Mouse (Mus musculus) CH12.LX (cell line): ENCODE measurements at regions not wholly inside any gene's neighbourhood (a gene's known extent, or its start where the extent isn't known, plus 50 kb on each side); places are given as distances from the start of the nearest gene placed in this dataset.
A peak's percentile ranks its signal among the peaks of the same experiment; 100 is the strongest.

ENCODE experiments used
- DNase-seq: peaks from one replicate; pipeline ENCODE4 v3.0.0-alpha.2; 2013; ENCODE audit errors: extremely low read depth
- H3K27ac ChIP-seq: 2 replicates; pipeline ENCODE4 v1.5.1; 2012; ENCODE audit warnings: low read depth, mild to moderate bottlenecking, control low read depth, moderate library complexity; ENCODE audit not compliant: insufficient read depth
- H3K27me3 ChIP-seq: replicated peaks from 2 replicates; pipeline ENCODE3; 2012; ENCODE audit warnings: inconsistent platforms
- H3K36me3 ChIP-seq, 2 experiments: replicated peaks in 1 of 2; 2 replicates each; pipeline versions ENCODE3 to v1.6.1; 2012; ENCODE audit warnings: inconsistent platforms in 1 of 2, low read length in 1 of 2, mild to moderate bottlenecking in 1 of 2, mixed read lengths in 1 of 2, moderate library complexity in 1 of 2; ENCODE audit not compliant: control insufficient read depth in 1 of 2, insufficient read depth in 1 of 2
- H3K4me1 ChIP-seq, 2 experiments: 2 replicates each; pipeline ENCODE4 v1.6.1; 2012; ENCODE audit warnings: inconsistent platforms in 1 of 2, moderate library complexity in 1 of 2; ENCODE audit not compliant: insufficient read depth in 2 of 2, control insufficient read depth in 1 of 2
- H3K4me2 ChIP-seq: 2 replicates; pipeline ENCODE4 v1.6.1; 2012; ENCODE audit warnings: low read depth, mild to moderate bottlenecking, control low read depth; ENCODE audit not compliant: poor library complexity, insufficient read depth, severe bottlenecking
- H3K4me3 ChIP-seq, 3 experiments: fragments of 150-350 bp in 1 of 3; sonication (generic) in 1 of 3; replicated peaks in 1 of 3; 2 replicates each; pipeline versions ENCODE3 to v1.5.1; 2011 to 2012; ENCODE audit warnings: low read depth in 2 of 3, low read length in 2 of 3, mild to moderate bottlenecking in 2 of 3, moderate library complexity in 2 of 3, control low read depth in 1 of 3, improper control_type of control experiment in 1 of 3, inconsistent platforms in 1 of 3, mixed read lengths in 1 of 3; ENCODE audit not compliant: poor library complexity in 1 of 3
- H3K79me2 ChIP-seq: replicated peaks from 2 replicates; pipeline ENCODE4 v1.6.1; 2012; ENCODE audit warnings: mild to moderate bottlenecking, moderate library complexity; ENCODE audit not compliant: control insufficient read depth, poor library complexity, insufficient read depth, severe bottlenecking; ENCODE audit errors: extremely low read depth
- H3K9ac ChIP-seq: 2 replicates; pipeline ENCODE4 v1.6.1; 2012; ENCODE audit warnings: low read depth, mild to moderate bottlenecking, control low read depth, moderate library complexity; ENCODE audit not compliant: insufficient read depth
- H3K9me3 ChIP-seq: replicated peaks from 2 replicates; pipeline ENCODE3; 2012; ENCODE audit warnings: low read length, inconsistent platforms, mixed read lengths
- BHLHE40 ChIP-seq: IDR thresholded peaks from 2 replicates; pipeline ENCODE4 v1.6.1; 2011; ENCODE audit warnings: mild to moderate bottlenecking, low read depth, low read length, improper control_type of control experiment
- CTCF ChIP-seq, 2 experiments: IDR thresholded peaks in 1 of 2; conservative IDR thresholded peaks in 1 of 2; 2 replicates each; pipeline ENCODE4 v1.5.1; 2011 to 2012; ENCODE audit warnings: low read depth in 2 of 2, low read length in 2 of 2, improper control_type of control experiment in 1 of 2, inconsistent platforms in 1 of 2, mild to moderate bottlenecking in 1 of 2, moderate library complexity in 1 of 2
- E2F4 ChIP-seq: IDR thresholded peaks from 2 replicates; pipeline ENCODE4 v1.6.1; 2011; ENCODE audit warnings: low read depth, low read length, improper control_type of control experiment; ENCODE audit not compliant: insufficient replicate concordance
- EP300 ChIP-seq: IDR thresholded peaks from 2 replicates; pipeline ENCODE4 v1.6.1; 2011; ENCODE audit warnings: low read length, improper control_type of control experiment
- ETS1 ChIP-seq: conservative IDR thresholded peaks from 2 replicates; pipeline ENCODE4 v1.6.1; 2012; ENCODE audit warnings: low read depth, mild to moderate bottlenecking, inconsistent platforms, low read length, improper control_type of control experiment, moderate library complexity
- HCFC1 ChIP-seq: IDR thresholded peaks from 2 replicates; pipeline ENCODE4 v1.6.1; 2012; ENCODE audit warnings: low read depth, mild to moderate bottlenecking, inconsistent platforms, low read length, improper control_type of control experiment
- IRF4 ChIP-seq: IDR thresholded peaks from 2 replicates; pipeline ENCODE4 v1.6.1; 2014; ENCODE audit warnings: low read depth, mild to moderate bottlenecking, inconsistent platforms, low read length, improper control_type of control experiment
- JUN ChIP-seq: IDR thresholded peaks from 2 replicates; pipeline ENCODE4 v1.6.1; 2011; ENCODE audit warnings: low read depth, mild to moderate bottlenecking, low read length, improper control_type of control experiment, moderate library complexity; ENCODE audit not compliant: insufficient read depth
- JUND ChIP-seq: conservative IDR thresholded peaks from 2 replicates; pipeline ENCODE4 v1.6.1; 2011; ENCODE audit warnings: low read depth, low read length, improper control_type of control experiment
- KAT2A ChIP-seq: IDR thresholded peaks from 2 replicates; pipeline ENCODE4 v1.6.1; 2012; ENCODE audit warnings: low read length, improper control_type of control experiment, inconsistent platforms; ENCODE audit not compliant: insufficient replicate concordance
- MAFK ChIP-seq: IDR thresholded peaks from 2 replicates; pipeline ENCODE4 v1.6.1; 2011; ENCODE audit warnings: low read length, improper control_type of control experiment; ENCODE audit not compliant: insufficient replicate concordance
- MAX ChIP-seq: IDR thresholded peaks from 2 replicates; pipeline ENCODE4 v1.6.1; 2011; ENCODE audit warnings: low read length, improper control_type of control experiment
- MEF2A ChIP-seq: IDR thresholded peaks from 2 replicates; pipeline ENCODE4 v1.6.1; 2014; ENCODE audit warnings: low read depth, mild to moderate bottlenecking, inconsistent platforms, low read length, improper control_type of control experiment, borderline replicate concordance
- MXI1 ChIP-seq: IDR thresholded peaks from 2 replicates; pipeline ENCODE4 v1.6.1; 2011; ENCODE audit warnings: mild to moderate bottlenecking, low read depth, low read length, improper control_type of control experiment
- MYC ChIP-seq: IDR thresholded peaks from 2 replicates; pipeline ENCODE4 v1.6.1; 2011; ENCODE audit warnings: low read depth, mild to moderate bottlenecking, improper control_type of control experiment, low read length
- NELFE ChIP-seq: IDR thresholded peaks from 2 replicates; pipeline ENCODE4 v1.6.1; 2011; ENCODE audit warnings: low read depth, low read length, improper control_type of control experiment
- PAX5 ChIP-seq: IDR thresholded peaks from 2 replicates; pipeline ENCODE4 v1.6.1; 2012; ENCODE audit warnings: low read length, inconsistent platforms, mixed read lengths
- POLR2A ChIP-seq: IDR thresholded peaks from 2 replicates; pipeline ENCODE4 v1.6.1; 2011; ENCODE audit warnings: low read depth, mild to moderate bottlenecking, improper control_type of control experiment, low read length
- RCOR1 ChIP-seq: conservative IDR thresholded peaks from 2 replicates; pipeline ENCODE4 v1.6.1; 2012; ENCODE audit warnings: low read depth, mild to moderate bottlenecking, inconsistent platforms, low read length, improper control_type of control experiment
- SMC3 ChIP-seq: IDR thresholded peaks from 2 replicates; pipeline ENCODE4 v1.6.1; 2011; ENCODE audit warnings: low read depth, low read length, improper control_type of control experiment
- TBP ChIP-seq: conservative IDR thresholded peaks from 2 replicates; pipeline ENCODE4 v1.6.1; 2011; ENCODE audit warnings: low read depth, low read length, improper control_type of control experiment
- TCF12 ChIP-seq: IDR thresholded peaks from 2 replicates; pipeline ENCODE4 v1.6.1; 2014; ENCODE audit warnings: low read depth, mild to moderate bottlenecking, inconsistent platforms, low read length, improper control_type of control experiment
- UBTF ChIP-seq: IDR thresholded peaks from 2 replicates; pipeline ENCODE4 v1.6.1; 2012; ENCODE audit warnings: low read depth, mild to moderate bottlenecking, inconsistent platforms, low read length, improper control_type of control experiment, moderate library complexity
- USF1 ChIP-seq: IDR thresholded peaks from 2 replicates; pipeline ENCODE4 v1.6.1; 2014; ENCODE audit warnings: low read depth, mild to moderate bottlenecking, inconsistent platforms, low read length, improper control_type of control experiment
- ZC3H11A ChIP-seq: IDR thresholded peaks from 2 replicates; pipeline ENCODE4 v1.6.1; 2012; ENCODE audit warnings: low read depth, mild to moderate bottlenecking, inconsistent platforms, low read length, improper control_type of control experiment
- ZKSCAN1 ChIP-seq: IDR thresholded peaks from 2 replicates; pipeline ENCODE4 v1.6.1; 2012; ENCODE audit warnings: low read depth, inconsistent platforms, low read length, improper control_type of control experiment, borderline replicate concordance
- dilution Hi-C: fragments of 300-500 bp; cut with MboI; formaldehyde crosslinking; loops from 2 replicates; pipeline ENCODE4 v1.14.3; 2020; ENCODE audit warnings: low sequenced_read_pairs; ENCODE audit not compliant: extremely low pct_unique_long_range_greater_than_20kb, extremely low pct_ligation_motif_present
- in situ Hi-C: fragments of 300-500 bp; cut with MboI; formaldehyde crosslinking; loops from 3 replicates; pipeline ENCODE4 v1.14.3; 2019; ENCODE audit warnings: low sequenced_read_pairs, low pct_ligation_motif_present, low pct_unique_long_range_greater_than_20kb, mixed read lengths

- no peak for TF ChIP-seq HCFC1
- TF ChIP-seq EP300, result peak; percentile 96
- TF ChIP-seq POLR2A, result peak; percentile 47
- no peak for TF ChIP-seq PAX5
- peak; percentile 52; the same call in 1 of the 2 replicates for TF ChIP-seq NELFE
- TF ChIP-seq MYC, result peak; percentile 93
- no peak for TF ChIP-seq MAFK
- TF ChIP-seq TBP, result 0 out of 2 replicates have a peak, but pooled peaks have one; percentile 42
- 0 out of 2 replicates have a peak, but pooled peaks have one; percentile 41 for TF ChIP-seq UBTF
- no peak for TF ChIP-seq CTCF (conservative IDR thresholded peaks at IDR 0.05 in 1 of 2, IDR thresholded peaks at IDR 0.05 in 1 of 2; ENCODE audit: low read depth in 2 of 2, low read length in 2 of 2)
- TF ChIP-seq BHLHE40, result peak; percentile 80
- peak; percentile 80; the same call in 1 of the 2 replicates for TF ChIP-seq JUN
- 0 out of 2 replicates have a peak, but pooled peaks have one; percentile 51 for TF ChIP-seq KAT2A
- peak; percentile 43 for TF ChIP-seq USF1
- peak; percentile 95 for TF ChIP-seq IRF4
- no peak for TF ChIP-seq ZKSCAN1
- no peak for TF ChIP-seq ZC3H11A
- TF ChIP-seq MEF2A, result peak; percentile 99
- TF ChIP-seq SMC3, result peak; percentile 5
Observed at GRCm38 (mm10) chr7:67429008-67429873, 56.6 kb upstream of the Mef2a start (continued).

DNA sequence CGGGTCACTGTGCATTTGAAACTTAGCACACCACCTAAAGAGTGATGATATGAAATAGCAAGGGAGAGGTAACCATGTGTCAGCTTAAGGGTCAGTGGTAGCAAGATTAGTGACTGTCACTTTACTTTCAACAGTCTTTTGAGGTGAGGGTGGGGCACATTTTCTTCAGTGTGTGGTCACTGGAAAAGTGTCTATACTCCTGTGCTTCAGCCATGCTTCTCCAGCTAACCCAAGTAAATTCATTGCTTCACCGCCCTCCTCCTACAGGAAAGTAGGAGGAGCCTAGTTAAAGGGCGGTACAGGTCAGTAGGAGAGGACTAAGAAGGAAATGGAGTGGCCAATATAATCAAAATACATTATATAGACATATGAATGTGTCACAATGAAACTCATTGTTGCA lies 55.7 kb upstream of the Mef2a start:
- Histone ChIP-seq H3K4me1 (peaks cover 37 to 74% of the 10 kb centered on the region in 2 experiments), H3K27me3 (no peaks in the 10 kb centered on the region), H3K79me2 (peaks cover 8% of the 10 kb centered on the region), H3K9ac (0 out of 2 replicates have a peak overlapping the region, but pooled peaks have one; percentile 22), H3K36me3 (no peaks in the 10 kb centered on the region), H3K27ac (peak overlapping the region; percentile 49; the same call in 1 of the 2 replicates), H3K9me3 (no peaks in the 10 kb centered on the region), H3K4me3 (no peak overlapping the region), H3K4me2 (peak overlapping the region; percentile 29)
- in situ Hi-C loops, result loop anchor here (10.0 kb wide), 1 partner anchor 54 kb away; the partner anchor contains the start of gene Mef2a
- DNase-seq, result no peak
- dilution Hi-C loops, result no loop called here
- TF ChIP-seq MAX (no peak), E2F4 (no peak), RCOR1 (no peak), TCF12 (0 out of 2 replicates have a peak, but pooled peaks have one; percentile 9), UBTF (no peak), MYC (peak; percentile 75), ETS1 (no peak), POLR2A (no peak), JUND (no peak), ZKSCAN1 (no peak), USF1 (no peak), NELFE (no peak), MXI1 (no peak)
